Mouse (Mus musculus) limb, embryonic 12.5 days (tissue): ENCODE results near the gene Gba. TPM values are rescaled to one million over a fixed set of nuclear protein-coding genes. Genes with fewer than 3 reads are reported as not detected.

ENCODE experiments used
- microRNA counts: library from miRNA; unstranded; fragments of <30 nt; microRNA quantifications from one replicate; lab custom pipeline; 2017
- microRNA-seq: library from miRNA; unstranded; fragments of <30 nt; microRNA quantifications from one replicate; pipeline ENCODE4, GENCODE M21; 2017
- polyA plus RNA-seq: library from polyadenylated mRNA; unstranded; fragments of >200 nt; fragmentation: Nextera tagmentation; extraction: Ambion mirVana; gene quantifications from 2 replicates; pipeline ENCODE4 v1.2.1, GENCODE M21; 2016

Gene Gba
- polyA plus RNA-seq, 1 experiment from 2014 or later, result 26.3 TPM

MicroRNA genes within 50 kb of the gene (microRNA counts, 519-probe panel; counts per million panel counts)
- not detected for microRNA mmu-miR-92b (lab: Ali Mortazavi, UCI)

Small RNA genes within 50 kb of the gene (microRNA-seq; reads per million reads assigned to microRNA genes)
- 565 reads per million, percentile 71 among the genes with 10 or more reads in this experiment for gene Mir92b

Other genes starting within 250 kb of the Gba start
- gene Rusc1, start 109.6 kb upstream of the Gba start, polyA plus RNA-seq, result 23.4 and 23.7 TPM in 2 replicates
- 0.14 TPM in 1 of 2 replicates, not detected in the other for gene Gm43738, start 101.8 kb upstream of the Gba start, polyA plus RNA-seq
- gene Fdps, start 101.0 kb upstream of the Gba start, polyA plus RNA-seq, result 247 and 249 TPM in 2 replicates
- gene Pklr, start 66.8 kb upstream of the Gba start, polyA plus RNA-seq, result 0.24 and 0.36 TPM in 2 replicates
- 2.2 and 2.8 TPM in 2 replicates for gene Hcn3, start 42.7 kb upstream of the Gba start, polyA plus RNA-seq
- gene Clk2, start 38.1 kb upstream of the Gba start, polyA plus RNA-seq, result 50.3 and 54.7 TPM in 2 replicates
- gene Scamp3, start 25.5 kb upstream of the Gba start, polyA plus RNA-seq, result 102 and 107 TPM in 2 replicates
- 27.4 and 33.8 TPM in 2 replicates for gene Fam189b, start 19.8 kb upstream of the Gba start, polyA plus RNA-seq
- gene Thbs3, start 12.3 kb downstream of the Gba start, polyA plus RNA-seq, result 44.2 and 52.7 TPM in 2 replicates
- gene Mtx1, start 24.2 kb downstream of the Gba start, polyA plus RNA-seq, result 212 and 217 TPM in 2 replicates
- gene Muc1, start 26.1 kb downstream of the Gba start, polyA plus RNA-seq, result 0.53 and 1.0 TPM in 2 replicates
- 316 and 333 TPM in 2 replicates for gene Krtcap2, start 43.0 kb downstream of the Gba start, polyA plus RNA-seq
- gene Trim46, start 43.4 kb downstream of the Gba start, polyA plus RNA-seq, result 6.1 and 6.3 TPM in 2 replicates
- 93.9 and 102 TPM in 2 replicates for gene Dpm3, start 56.4 kb downstream of the Gba start, polyA plus RNA-seq
- 58.5 and 66.3 TPM in 2 replicates for gene Slc50a1, start 67.6 kb downstream of the Gba start, polyA plus RNA-seq
- gene Efna1, start 78.2 kb downstream of the Gba start, polyA plus RNA-seq, result 36.9 and 40.4 TPM in 2 replicates
- gene Efna3, start 120.0 kb downstream of the Gba start, polyA plus RNA-seq, result 17.6 and 21.3 TPM in 2 replicates
- 53.2 and 55.1 TPM in 2 replicates for gene Efna4, start 135.1 kb downstream of the Gba start, polyA plus RNA-seq
- 27.0 and 32.1 TPM in 2 replicates for gene Adam15, start 147.1 kb downstream of the Gba start, polyA plus RNA-seq
- 0.18 and 0.20 TPM in 2 replicates for gene Dcst2, start 159.0 kb downstream of the Gba start, polyA plus RNA-seq
- gene Dcst1, start 162.3 kb downstream of the Gba start, polyA plus RNA-seq, result 0.26 and 0.40 TPM in 2 replicates
- gene Zbtb7b, start 191.8 kb downstream of the Gba start, polyA plus RNA-seq, result 0.79 and 1.2 TPM in 2 replicates
- gene Lenep, start 199.9 kb downstream of the Gba start, polyA plus RNA-seq, result 1.0 TPM in 1 of 2 replicates, not detected in the other
- 25.0 and 26.4 TPM in 2 replicates for gene Flad1, start 208.9 kb downstream of the Gba start, polyA plus RNA-seq
- 585 and 619 TPM in 2 replicates for gene Cks1b, start 215.5 kb downstream of the Gba start, polyA plus RNA-seq
- 84.4 and 90.9 TPM in 2 replicates for gene Shc1, start 215.5 kb downstream of the Gba start, polyA plus RNA-seq
- 62.4 and 64.0 TPM in 2 replicates for gene Pygo2, start 227.3 kb downstream of the Gba start, polyA plus RNA-seq
- gene Pbxip1, start 233.8 kb downstream of the Gba start, polyA plus RNA-seq, result 27.4 and 28.5 TPM in 2 replicates